Mouse (Mus musculus) colon, adult 2 months (tissue): ENCODE results near the gene Cfap126. TPM values are rescaled to one million over a fixed set of nuclear protein-coding genes. Genes with fewer than 3 reads are reported as not detected.

Experiments used
- polyA plus RNA-seq: library from polyadenylated mRNA; depleted of rRNA; stranded (reverse); fragments of >200 nt; gene quantifications from 2 replicates; pipeline ENCODE4 v1.2.3, GENCODE M21; 2012; rRNA removed

Cfap126 gene
- 1.2 and 1.7 TPM in 2 replicates for polyA plus RNA-seq

DNA sequence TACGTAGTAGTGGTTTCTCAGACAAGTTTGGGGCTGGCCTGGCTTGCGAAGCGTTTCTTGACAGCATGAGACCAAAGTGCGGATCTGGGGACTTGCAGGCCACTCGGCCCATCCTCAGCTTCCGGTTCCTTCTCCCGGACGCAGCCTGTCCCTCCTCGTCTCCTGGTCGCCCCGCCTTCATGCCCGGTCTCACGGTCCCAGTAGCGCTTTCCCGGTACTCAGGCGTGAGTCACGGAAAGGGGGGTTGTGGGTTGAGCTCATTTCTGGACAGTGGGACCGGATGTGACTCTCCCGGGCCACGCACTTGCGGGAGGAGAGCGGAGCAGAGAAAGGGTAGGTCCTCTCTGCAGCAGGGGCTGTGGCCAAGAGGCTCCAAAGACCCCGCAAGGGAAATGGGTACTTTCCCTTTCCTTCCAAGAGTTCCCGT lies at the start of gene Cfap126:
TSS of gene Cfap126 (plus strand) at position 46 of the 427 bp plus-strand sequence.

DNA sequence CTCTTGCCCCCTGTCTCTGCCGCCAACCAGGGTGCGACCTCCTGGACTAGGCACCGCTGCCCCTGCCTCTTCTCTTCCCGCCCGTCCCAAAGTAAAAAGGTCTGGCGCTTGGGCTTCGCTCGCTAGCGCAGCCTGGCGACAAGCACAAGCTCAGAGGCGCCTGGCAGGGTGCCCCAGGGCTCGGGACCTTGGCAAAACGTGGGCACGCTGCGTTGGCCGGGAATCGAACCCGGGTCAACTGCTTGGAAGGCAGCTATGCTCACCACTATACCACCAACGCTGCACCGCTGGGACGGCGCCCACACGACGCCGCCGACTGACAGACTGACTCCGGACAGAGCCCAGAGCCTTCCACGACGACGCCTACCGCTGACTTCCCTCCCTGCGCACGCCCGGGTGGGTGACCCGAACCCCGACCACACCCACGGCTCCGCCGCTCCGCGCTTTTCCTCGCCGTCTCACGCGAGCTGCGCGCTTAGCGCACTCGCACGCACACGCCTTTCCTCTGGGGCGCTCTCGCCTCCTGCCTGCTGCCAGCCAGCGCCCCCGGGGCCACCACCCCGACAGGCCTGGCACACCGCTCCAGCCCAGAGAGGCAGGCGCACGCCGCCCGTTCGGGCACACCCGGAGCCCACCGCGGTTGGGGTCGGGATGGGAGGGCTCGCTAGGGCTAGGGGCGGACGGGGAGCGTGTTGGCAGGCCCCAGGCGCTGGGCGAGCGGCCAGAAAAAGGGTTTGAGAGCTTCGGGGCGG lies 49.1 kb upstream of the Cfap126 start, which contains the start of gene Fcgr3:
TSS of gene Fcgr3 (minus strand) at position 445 of the 752 bp plus-strand sequence.

DNA sequence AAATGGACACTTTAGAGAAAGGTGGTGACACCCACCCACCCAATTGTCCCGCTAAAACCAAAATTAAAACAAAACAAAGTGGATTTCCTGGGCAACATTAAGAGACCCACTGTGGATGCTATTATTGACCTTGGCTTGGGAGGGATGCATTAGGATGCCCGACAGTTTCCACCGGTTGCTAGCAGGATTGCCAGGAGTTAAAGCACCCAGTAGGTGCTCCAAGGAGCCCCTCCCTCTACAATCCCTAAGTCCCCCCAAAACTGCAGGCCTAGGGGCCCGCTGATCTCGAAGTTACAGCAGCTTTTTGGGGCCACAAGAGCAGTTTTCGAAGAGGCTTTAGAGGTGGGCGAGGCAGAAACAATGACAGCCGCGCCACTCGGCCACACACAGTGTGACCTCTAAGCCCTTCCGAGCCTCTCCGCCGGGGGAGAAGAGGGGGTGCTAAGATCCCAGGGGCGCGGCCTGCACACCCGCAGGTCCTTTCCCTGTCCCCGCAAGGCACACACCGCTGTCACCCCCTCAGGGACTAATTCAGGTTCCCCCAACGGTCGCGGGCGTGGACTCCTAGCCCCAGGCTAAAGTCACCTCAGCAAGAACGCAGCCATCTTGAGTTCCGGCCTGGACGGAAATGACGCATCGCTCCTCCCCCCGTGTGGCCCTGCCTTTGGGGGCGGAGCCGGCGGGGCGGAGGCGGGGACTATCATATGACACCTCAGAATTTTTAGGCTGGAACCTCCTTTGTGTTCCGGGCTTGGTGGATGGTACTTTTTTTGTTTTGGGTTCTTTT lies 36.4 kb downstream of the Cfap126 start, which contains the start of the genes Sdhc and Mpz:
TSS of gene Sdhc (minus strand) at position 630 of the 787 bp plus-strand sequence.
TSS of gene Mpz (plus strand) at position 738 of the 787 bp plus-strand sequence.

Other genes with a start within 250 kb of the Cfap126 start
- 9.3 and 9.7 TPM in 2 replicates for gene Atf6, start 246.1 kb upstream of the Cfap126 start, polyA plus RNA-seq
- gene Gm26620, start 228.9 kb upstream of the Cfap126 start, polyA plus RNA-seq, result 0.74 and 1.2 TPM in 2 replicates
- 12.0 and 13.3 TPM in 2 replicates for gene Dusp12, start 228.4 kb upstream of the Cfap126 start, polyA plus RNA-seq
- 0.37 and 0.59 TPM in 2 replicates for gene Fcrlb, start 201.0 kb upstream of the Cfap126 start, polyA plus RNA-seq
- gene Fcrla, start 186.3 kb upstream of the Cfap126 start, polyA plus RNA-seq, result 2.6 and 4.0 TPM in 2 replicates
- gene Fcgr2b, start 137.4 kb upstream of the Cfap126 start, polyA plus RNA-seq, result 6.6 and 13.8 TPM in 2 replicates
- gene Fcgr4, start 95.0 kb upstream of the Cfap126 start, polyA plus RNA-seq, result 1.3 and 1.4 TPM in 2 replicates
- 7.1 and 7.7 TPM in 2 replicates for gene Fcgr3, start 49.0 kb upstream of the Cfap126 start, polyA plus RNA-seq
- 205 and 248 TPM in 2 replicates for gene Sdhc, start 36.7 kb downstream of the Cfap126 start, polyA plus RNA-seq
- gene Mpz, start 36.8 kb downstream of the Cfap126 start, polyA plus RNA-seq, result 0.91 and 1.0 TPM in 2 replicates
- gene Pcp4l1, start 82.3 kb downstream of the Cfap126 start, polyA plus RNA-seq, result 42.0 and 71.2 TPM in 2 replicates
- gene Nr1i3, start 100.1 kb downstream of the Cfap126 start, polyA plus RNA-seq, result 2.3 and 2.4 TPM in 2 replicates
- 35.4 and 39.0 TPM in 2 replicates for gene Tomm40l, start 108.6 kb downstream of the Cfap126 start, polyA plus RNA-seq
- gene Apoa2, start 111.1 kb downstream of the Cfap126 start, polyA plus RNA-seq, result 0.64 and 3.6 TPM in 2 replicates
- gene Fcer1g, start 120.4 kb downstream of the Cfap126 start, polyA plus RNA-seq, result 34.3 and 37.0 TPM in 2 replicates
- gene Adamts4, start 136.5 kb downstream of the Cfap126 start, polyA plus RNA-seq, result 4.7 TPM in 2 replicates
- gene Ndufs2, start 137.5 kb downstream of the Cfap126 start, polyA plus RNA-seq, result 134 and 158 TPM in 2 replicates
- 75.9 and 85.5 TPM in 2 replicates for gene B4galt3, start 156.4 kb downstream of the Cfap126 start, polyA plus RNA-seq
- gene Ppox, start 167.3 kb downstream of the Cfap126 start, polyA plus RNA-seq, result 31.9 and 36.7 TPM in 2 replicates
- 41.4 and 43.3 TPM in 2 replicates for gene Usp21, start 174.1 kb downstream of the Cfap126 start, polyA plus RNA-seq
- 23.2 and 26.3 TPM in 2 replicates for gene Ufc1, start 181.1 kb downstream of the Cfap126 start, polyA plus RNA-seq
- 49.2 and 53.1 TPM in 2 replicates for gene Dedd, start 215.2 kb downstream of the Cfap126 start, polyA plus RNA-seq
- 62.5 and 68.1 TPM in 2 replicates for gene Nit1, start 231.7 kb downstream of the Cfap126 start, polyA plus RNA-seq
- gene Pfdn2, start 231.8 kb downstream of the Cfap126 start, polyA plus RNA-seq, result 2.3 and 5.7 TPM in 2 replicates
- gene Klhdc9, start 246.9 kb downstream of the Cfap126 start, polyA plus RNA-seq, result 1.0 and 2.1 TPM in 2 replicates